Mouse (Mus musculus): ENCODE measurements around the gene Lin9. TPM values are rescaled to one million over a fixed set of nuclear protein-coding genes. Genes with fewer than 3 reads are reported as not detected.
"Not testable (repeated sequence)": the region's sequence is repeated elsewhere in the genome, so short reads cannot be mapped to it uniquely, and the experiment has no call there.

Lin9 gene
- total RNA-seq (2021) = 1 to 10 TPM; 4.3 to 4.4 TPM
- long read RNA-seq, experiment 1, partial matches to known transcripts = 0 of 7 reads
- long read RNA-seq, experiment 1, other reads (novel, unspliced or antisense) = 5 of 7 reads
- long read RNA-seq, experiment 2, partial matches to known transcripts = 1 of 9 reads
- long read RNA-seq, experiment 2, other reads (novel, unspliced or antisense) = 6 of 9 reads

GRCm38 (mm10) chr1:180641137-180641517 is at the start of gene Lin9:
Gene Lin9, plus strand, starts transcription at chr1:180641150.
- peak; percentile 89 to 93 for DNase-seq (ENCODE audit: extremely low spot score in 1 of 2, low spot score in 2 of 2)
- no peak for TF ChIP-seq CTCF (IDR thresholded peaks at IDR 0.05)
- Histone ChIP-seq H3K27ac (peak within 1 kb of the TSS; percentile 66), H3K4me3 (peak within 1 kb of the TSS; percentile 99)
- intact Hi-C loops (cut with DNase I) = loop anchor here (5.0 kb wide), 1 partner anchor 74 kb away; the partner anchor contains the start of gene Parp1

GRCm38 (mm10) chr1:180600578-180600977 is 40.4 kb upstream of the Lin9 start:
- Histone ChIP-seq H3K4me3 (no peak overlapping the region), H3K27ac (no peak overlapping the region)
- no peak for TF ChIP-seq CTCF (IDR thresholded peaks at IDR 0.05)
- intact Hi-C loops (cut with DNase I) = no loop called here
- DNase-seq (ENCODE audit: extremely low spot score in 1 of 2, low spot score in 2 of 2) = no peak

- no peak overlapping the region for H3K4me3 ChIP-seq
- TF ChIP-seq CTCF (IDR thresholded peaks at IDR 0.05) = no peak
- intact Hi-C loops (cut with DNase I) = no loop called here
These were observed 39.1 kb upstream of the Lin9 start for GRCm38 (mm10) chr1:180601806-180602205.

GRCm38 (mm10) chr1:180604579-180604978 is 36.4 kb upstream of the Lin9 start:
- TF ChIP-seq CTCF (IDR thresholded peaks at IDR 0.05) = no peak
- Histone ChIP-seq H3K27ac (peak overlapping the region; percentile 69), H3K4me3 (no peak overlapping the region)
- DNase-seq (ENCODE audit: extremely low spot score in 1 of 2, low spot score in 2 of 2) = peak; percentile 54 to 74
- intact Hi-C loops (cut with DNase I) = no loop called here

More at GRCm38 (mm10) chr1:180601806-180602205, 39.1 kb upstream of the Lin9 start:
- no peak for DNase-seq (ENCODE audit: extremely low spot score in 1 of 2, low spot score in 2 of 2)
- no peak overlapping the region for H3K27ac ChIP-seq

- intact Hi-C loops (cut with DNase I) = no loop called here
- H3K4me3 ChIP-seq = no peak overlapping the region
- TF ChIP-seq CTCF (IDR thresholded peaks at IDR 0.05) = no peak
- DNase-seq (ENCODE audit: extremely low spot score in 1 of 2, low spot score in 2 of 2) = no peak
- no peak overlapping the region for H3K27ac ChIP-seq
These were observed 34.8 kb upstream of the Lin9 start for GRCm38 (mm10) chr1:180606106-180606505.

GRCm38 (mm10) chr1:180606796-180607577 is 34.0 kb upstream of the Lin9 start:
- TF ChIP-seq CTCF (IDR thresholded peaks at IDR 0.05) = no peak
- Histone ChIP-seq H3K27ac (no peak overlapping the region), H3K4me3 (no peak overlapping the region)
- DNase-seq (ENCODE audit: extremely low spot score in 1 of 2, low spot score in 2 of 2) = no peak
- intact Hi-C loops (cut with DNase I) = no loop called here

- intact Hi-C loops (cut with DNase I) = no loop called here
- no peak overlapping the region for H3K4me3 ChIP-seq
These were observed 33.4 kb upstream of the Lin9 start for GRCm38 (mm10) chr1:180607578-180607879.

GRCm38 (mm10) chr1:180611842-180612241 is 29.1 kb upstream of the Lin9 start:
- DNase-seq (ENCODE audit: extremely low spot score in 1 of 2, low spot score in 2 of 2); H3K4me3 ChIP-seq; intact Hi-C loops (cut with DNase I); H3K27ac ChIP-seq: not testable (repeated sequence)

More at GRCm38 (mm10) chr1:180607578-180607879, 33.4 kb upstream of the Lin9 start:
- H3K27ac ChIP-seq = no peak overlapping the region
- DNase-seq (ENCODE audit: extremely low spot score in 1 of 2, low spot score in 2 of 2) = no peak
- TF ChIP-seq CTCF (IDR thresholded peaks at IDR 0.05) = no peak

GRCm38 (mm10) chr1:180616762-180617161 is 24.2 kb upstream of the Lin9 start:
- Histone ChIP-seq H3K27ac (no peak overlapping the region), H3K4me3 (no peak overlapping the region)
- intact Hi-C loops (cut with DNase I) = no loop called here
- no peak for TF ChIP-seq CTCF (IDR thresholded peaks at IDR 0.05)
- DNase-seq (ENCODE audit: extremely low spot score in 1 of 2, low spot score in 2 of 2) = no peak

- no peak for DNase-seq (ENCODE audit: extremely low spot score in 1 of 2, low spot score in 2 of 2)
- H3K4me3 ChIP-seq = no peak overlapping the region
- intact Hi-C loops (cut with DNase I) = no loop called here
- H3K27ac ChIP-seq = no peak overlapping the region
- no peak for TF ChIP-seq CTCF (IDR thresholded peaks at IDR 0.05)
These were observed 18.6 kb upstream of the Lin9 start for GRCm38 (mm10) chr1:180622389-180622788.

- intact Hi-C loops (cut with DNase I) = no loop called here
- no peak for DNase-seq (ENCODE audit: extremely low spot score in 1 of 2, low spot score in 2 of 2)
- TF ChIP-seq CTCF (IDR thresholded peaks at IDR 0.05) = peak; percentile 43
- Histone ChIP-seq H3K27ac (no peak overlapping the region), H3K4me3 (no peak overlapping the region)
These were observed 17.0 kb upstream of the Lin9 start for GRCm38 (mm10) chr1:180623911-180624310.

GRCm38 (mm10) chr1:180626141-180626540 is 14.8 kb upstream of the Lin9 start:
- TF ChIP-seq CTCF (IDR thresholded peaks at IDR 0.05) = no peak
- DNase-seq (ENCODE audit: extremely low spot score in 1 of 2, low spot score in 2 of 2) = no peak
- H3K27ac ChIP-seq = no peak overlapping the region
- intact Hi-C loops (cut with DNase I) = no loop called here
- H3K4me3 ChIP-seq = no peak overlapping the region

GRCm38 (mm10) chr1:180637796-180638195 is 3.2 kb upstream of the Lin9 start:
- intact Hi-C loops (cut with DNase I); DNase-seq (ENCODE audit: extremely low spot score in 1 of 2, low spot score in 2 of 2); H3K4me3 ChIP-seq; H3K27ac ChIP-seq: not testable (repeated sequence)

Data from left cerebral cortex, adult 2 months (tissue).